Mouse (Mus musculus): ENCODE measurements around the gene Man1a2. TPM values are rescaled to one million over a fixed set of nuclear protein-coding genes. Genes with fewer than 3 reads are reported as not detected.

The Man1a2 gene
- polyA plus RNA-seq, 1 experiment from 2014 or later, result 75.5 TPM

DNA sequence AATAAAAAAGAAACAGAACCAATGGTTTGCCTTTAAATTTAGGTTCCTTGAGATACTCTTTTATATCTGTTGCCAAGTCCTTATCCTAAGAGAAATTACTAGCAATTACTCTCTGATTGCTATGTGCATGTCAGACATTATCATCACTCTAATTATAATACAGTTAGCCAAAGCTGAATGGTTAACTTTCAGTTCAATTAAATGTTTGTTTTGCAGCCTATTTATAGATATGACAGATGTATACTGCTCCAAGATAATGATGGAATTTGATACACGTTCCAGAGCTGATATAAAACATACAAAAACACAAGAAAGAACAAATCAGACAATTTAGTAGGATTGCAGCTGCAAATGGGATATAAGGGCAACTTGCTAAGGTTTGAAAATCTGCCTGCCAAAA, 74.4 kb downstream of the Man1a2 start:
- Histone ChIP-seq H3K27ac (replicated peaks) (no peak overlapping the region), H3K9me3 (replicated peaks) (no peaks in the 10 kb centered on the region), H3K4me1 (no peaks in the 10 kb centered on the region), H3K36me3 (no peaks in the 10 kb centered on the region), H3K4me3 (replicated peaks) (no peak overlapping the region), H3K9ac (no peak overlapping the region), H3K4me2 (replicated peaks) (no peak overlapping the region), H3K27me3 (no peaks in the 10 kb centered on the region)
- ATAC-seq (ENCODE audit: insufficient number of reproducible peaks, low FRiP score, low TSS enrichment, low read depth), result no peak
- 57% methylated on average over 1 of the region's 1 CpGs for WGBS

DNA sequence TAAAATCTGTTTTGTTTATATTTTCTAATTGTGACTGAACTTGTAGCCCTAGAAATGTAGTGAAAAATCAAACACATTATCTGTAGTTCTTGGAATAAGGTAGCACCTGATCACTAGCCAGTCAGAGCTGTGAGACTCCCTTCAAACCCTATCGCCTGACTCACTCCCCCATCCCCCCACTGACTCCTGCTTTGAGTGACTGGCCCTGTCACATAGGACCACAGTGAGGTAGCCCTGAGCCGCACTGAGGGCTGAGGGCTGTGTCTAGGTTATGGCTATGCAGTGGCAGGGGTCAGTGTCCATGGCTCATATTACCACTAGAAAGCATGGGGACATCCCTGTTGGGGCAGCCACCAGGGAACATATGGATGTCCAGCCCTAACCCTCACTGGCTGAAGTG, 80.8 kb downstream of the Man1a2 start:
- ATAC-seq (ENCODE audit: insufficient number of reproducible peaks, low FRiP score, low TSS enrichment, low read depth), result no peak
- Histone ChIP-seq H3K27ac (replicated peaks) (no peak overlapping the region), H3K4me3 (replicated peaks) (no peak overlapping the region), H3K36me3 (0 out of 2 replicates have a peak, but pooled peaks cover 4% of the 10 kb centered on the region), H3K9me3 (replicated peaks) (no peaks in the 10 kb centered on the region), H3K4me2 (replicated peaks) (no peak overlapping the region), H3K4me1 (no peaks in the 10 kb centered on the region), H3K27me3 (no peaks in the 10 kb centered on the region), H3K9ac (no peak overlapping the region)
- WGBS, result 88% methylated on average over 2 of the region's 2 CpGs

DNA sequence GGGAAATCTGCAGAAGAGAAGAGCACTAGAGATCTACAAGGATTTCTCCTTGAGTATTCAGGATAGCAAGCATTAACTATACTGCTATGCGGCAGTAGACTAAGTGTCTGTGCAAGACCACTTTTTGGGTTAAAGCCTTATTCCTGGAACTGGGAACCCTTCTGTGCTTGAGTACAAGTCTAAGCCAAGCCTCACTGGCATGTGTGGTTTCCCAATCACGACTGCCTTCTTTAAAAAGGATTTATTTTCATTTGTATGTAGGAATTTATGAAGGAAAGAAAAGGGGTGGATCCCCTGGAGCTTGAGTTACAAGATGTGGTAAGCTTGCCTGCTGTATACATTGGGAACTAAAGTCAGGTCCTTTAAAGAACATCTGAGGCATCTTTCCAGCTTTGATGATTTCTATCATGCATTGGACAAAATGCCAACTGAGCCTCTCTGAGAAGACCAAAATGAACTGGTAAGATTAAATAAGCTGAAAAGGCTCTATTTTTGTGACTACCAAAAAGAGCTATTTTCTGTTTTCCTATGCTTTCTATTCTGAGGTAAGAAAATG, 86.0 kb downstream of the Man1a2 start:
- Histone ChIP-seq H3K4me1 (no peaks in the 10 kb centered on the region), H3K9ac (no peak overlapping the region), H3K27ac (replicated peaks) (no peak overlapping the region), H3K4me3 (replicated peaks) (no peak overlapping the region), H3K4me2 (replicated peaks) (no peak overlapping the region), H3K36me3 (0 out of 2 replicates have a peak, but pooled peaks cover 4% of the 10 kb centered on the region), H3K27me3 (no peaks in the 10 kb centered on the region), H3K9me3 (replicated peaks) (no peaks in the 10 kb centered on the region)
- WGBS, result 55% methylated on average over 2 of the region's 2 CpGs
- ATAC-seq (ENCODE audit: insufficient number of reproducible peaks, low FRiP score, low TSS enrichment, low read depth), result no peak

DNA sequence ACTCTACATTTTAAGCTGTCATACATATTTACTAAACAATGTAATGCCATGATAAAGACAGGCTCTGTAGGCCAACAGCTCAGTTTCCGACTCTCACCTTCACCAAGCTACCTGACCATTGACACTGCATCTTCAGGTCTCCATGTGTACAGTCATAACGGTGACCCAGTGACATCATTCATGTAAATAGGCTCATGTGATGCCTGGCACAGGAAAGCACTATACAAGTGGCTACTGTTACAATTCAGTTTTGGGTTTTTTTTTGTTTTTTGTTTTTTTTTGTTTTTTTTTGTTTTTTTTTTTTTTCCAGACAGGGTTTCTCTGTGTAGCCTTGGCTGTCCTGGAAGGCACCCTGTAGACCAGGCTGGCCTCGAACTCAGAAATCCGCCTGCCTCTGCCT, 94.2 kb downstream of the Man1a2 start:
- no peak overlapping the region for H3K4me2 ChIP-seq (replicated peaks)
- H3K9me3 ChIP-seq (replicated peaks), result no peaks in the 10 kb centered on the region
- H3K4me1 ChIP-seq, result no peaks in the 10 kb centered on the region
- H3K4me3 ChIP-seq (replicated peaks), result no peak overlapping the region
- no peak overlapping the region for H3K9ac ChIP-seq
- peaks cover 4% of the 10 kb centered on the region; the same call in 1 of the 2 replicates for H3K36me3 ChIP-seq
- H3K27ac ChIP-seq (replicated peaks), result no peak overlapping the region
- ATAC-seq (ENCODE audit: insufficient number of reproducible peaks, low FRiP score, low TSS enrichment, low read depth), result no peak
- no peaks in the 10 kb centered on the region for H3K27me3 ChIP-seq
- WGBS, result 94% methylated on average over 4 of the region's 4 CpGs

DNA sequence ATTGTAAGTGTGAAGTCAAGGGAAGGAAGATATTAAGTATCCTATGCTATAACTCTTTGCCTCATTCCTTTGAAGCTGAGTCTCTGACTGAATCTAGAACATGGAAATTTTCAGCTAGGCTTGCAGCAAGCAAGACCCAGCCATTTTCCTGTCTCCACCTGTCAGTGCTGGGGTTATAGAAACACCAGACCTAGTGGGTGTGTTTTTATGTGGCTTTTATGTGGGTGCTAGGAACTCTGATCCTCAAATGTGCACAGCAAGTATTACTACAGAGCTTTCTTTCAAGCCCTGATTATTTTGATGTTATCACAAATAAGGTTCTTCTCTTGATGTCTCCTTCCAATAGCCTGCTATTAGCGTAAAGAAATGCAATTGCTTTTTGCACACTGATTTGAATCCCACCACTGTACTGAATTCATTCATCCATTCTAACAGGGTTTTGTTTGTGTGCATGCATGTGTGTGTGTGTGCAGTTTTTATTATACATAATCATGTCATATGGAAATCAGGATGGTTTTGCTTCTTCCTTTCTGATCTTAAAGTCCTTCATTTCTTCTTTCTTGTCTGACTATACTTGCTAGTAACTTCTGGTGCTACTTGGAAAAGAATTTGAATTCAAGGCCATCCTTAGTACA, 102.5 kb downstream of the Man1a2 start:
- Histone ChIP-seq H3K4me3 (replicated peaks) (no peak overlapping the region), H3K9ac (no peak overlapping the region), H3K27ac (replicated peaks) (no peak overlapping the region), H3K27me3 (no peaks in the 10 kb centered on the region), H3K4me2 (replicated peaks) (no peak overlapping the region), H3K9me3 (replicated peaks) (no peaks in the 10 kb centered on the region), H3K36me3 (peaks cover 3% of the 10 kb centered on the region; the same call in 1 of the 2 replicates), H3K4me1 (no peaks in the 10 kb centered on the region)
- 82% methylated on average over 1 of the region's 1 CpGs for WGBS
- no peak for ATAC-seq (ENCODE audit: insufficient number of reproducible peaks, low FRiP score, low TSS enrichment, low read depth)

DNA sequence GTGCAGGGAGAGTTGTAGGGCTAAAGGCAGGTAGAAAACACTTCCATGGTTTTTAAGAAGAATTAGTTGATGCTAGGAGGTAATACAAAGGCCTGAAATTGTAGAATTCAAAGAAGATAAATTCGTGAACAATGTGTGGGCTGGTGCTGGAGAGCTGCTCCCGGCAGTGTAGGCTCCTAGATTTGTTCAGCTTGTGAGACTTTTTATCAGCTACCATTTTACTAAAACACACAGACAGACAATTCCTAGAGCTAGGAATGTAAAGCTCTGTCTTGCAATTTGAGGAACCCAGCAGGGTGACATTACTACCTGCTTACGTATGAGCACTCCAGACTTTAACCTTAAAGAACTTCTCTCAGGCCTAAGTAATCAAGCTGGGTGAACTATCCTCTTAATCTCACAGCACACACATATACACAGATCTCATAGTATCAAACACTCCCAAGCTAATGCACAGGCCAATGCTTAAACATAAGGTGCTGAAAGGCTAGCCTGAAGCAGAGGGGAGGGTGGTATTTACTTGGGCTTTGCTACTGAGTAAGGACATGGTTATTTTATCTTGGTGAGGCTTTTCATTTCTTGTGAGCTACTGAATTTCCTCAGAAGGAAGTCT, 112.6 kb downstream of the Man1a2 start:
- no peak overlapping the region for H3K4me3 ChIP-seq (replicated peaks)
- WGBS, result 84% methylated on average over 3 of the region's 3 CpGs
- no peak overlapping the region for H3K9ac ChIP-seq
- H3K27ac ChIP-seq (replicated peaks), result no peak overlapping the region
- no peak for ATAC-seq (ENCODE audit: insufficient number of reproducible peaks, low FRiP score, low TSS enrichment, low read depth)
- no peaks in the 10 kb centered on the region for H3K27me3 ChIP-seq
- no peaks in the 10 kb centered on the region; the same call in none of the 2 replicates for H3K36me3 ChIP-seq
- H3K4me1 ChIP-seq, result no peaks in the 10 kb centered on the region
- no peak overlapping the region for H3K4me2 ChIP-seq (replicated peaks)
- H3K9me3 ChIP-seq (replicated peaks), result no peaks in the 10 kb centered on the region

DNA sequence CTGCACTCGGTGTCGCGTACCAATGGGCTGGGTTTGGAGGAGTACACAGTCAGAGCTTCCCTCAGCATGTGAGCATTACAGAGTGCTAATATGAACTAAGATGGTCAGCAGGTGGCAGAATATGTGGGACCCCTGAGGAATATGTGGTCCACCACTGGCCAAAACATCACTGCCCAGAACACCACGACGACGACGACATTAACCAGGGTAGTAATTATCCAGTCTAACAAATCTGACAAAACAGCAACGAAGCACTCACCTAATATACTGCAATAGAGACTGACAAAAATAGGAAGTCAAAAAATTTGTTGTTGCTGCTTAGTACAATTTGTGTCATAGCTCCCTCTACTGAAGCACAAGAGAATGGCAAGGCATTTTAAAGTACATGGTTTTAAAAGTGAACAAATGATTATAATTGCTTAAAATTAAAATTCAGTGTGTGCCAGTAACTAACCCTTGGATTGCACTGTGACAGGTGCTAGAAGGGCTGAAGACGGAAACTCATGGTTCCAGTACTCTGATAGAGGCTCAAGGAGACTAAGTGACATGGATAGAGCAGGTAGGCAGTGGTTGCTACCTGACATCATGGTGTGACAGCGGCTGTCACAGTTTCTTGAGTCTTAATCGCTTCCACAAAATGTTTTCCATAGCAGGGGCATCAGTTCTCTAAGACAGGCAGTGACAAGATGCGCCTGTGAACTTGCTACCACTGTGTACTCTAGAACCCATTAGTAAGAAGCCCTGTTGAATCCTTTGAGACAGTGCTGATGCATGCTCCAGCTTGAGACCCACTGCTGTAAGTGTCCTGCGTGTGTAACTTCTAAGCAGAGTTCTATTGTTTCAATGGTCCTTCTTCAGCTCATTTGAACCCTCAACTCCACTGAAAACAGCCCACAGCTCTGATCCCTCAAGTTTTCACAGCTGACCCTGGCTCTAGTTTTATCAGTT, 116.6 kb downstream of the Man1a2 start:
- Histone ChIP-seq H3K36me3 (peaks cover 5% of the 10 kb centered on the region; the same call in 1 of the 2 replicates), H3K4me3 (replicated peaks) (no peak overlapping the region), H3K4me2 (replicated peaks) (no peak overlapping the region), H3K4me1 (no peaks in the 10 kb centered on the region), H3K27ac (replicated peaks) (no peak overlapping the region), H3K27me3 (no peaks in the 10 kb centered on the region), H3K9ac (no peak overlapping the region), H3K9me3 (replicated peaks) (no peaks in the 10 kb centered on the region)
- WGBS, result 82% methylated on average over 13 of the region's 13 CpGs
- no peak for ATAC-seq (ENCODE audit: insufficient number of reproducible peaks, low FRiP score, low TSS enrichment, low read depth)

DNA sequence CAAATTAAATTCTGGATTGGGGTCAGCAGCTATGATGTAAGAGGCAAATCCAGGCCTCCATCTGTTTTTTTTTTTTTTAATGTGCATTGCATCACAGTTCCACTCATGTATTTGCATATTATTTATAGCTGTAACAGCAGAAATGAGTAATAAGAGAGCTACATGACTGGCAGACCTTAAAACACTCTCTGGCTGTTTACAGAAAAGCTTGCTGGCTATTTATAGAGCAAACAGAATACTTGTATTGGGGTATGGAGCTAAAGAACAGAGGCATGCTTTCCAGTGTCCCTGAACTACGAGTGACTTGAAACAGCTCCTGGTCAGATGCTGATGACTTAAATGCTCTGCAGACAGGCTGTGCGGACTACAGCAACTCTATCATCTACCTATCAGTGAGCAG, 121.7 kb downstream of the Man1a2 start:
- no peaks in the 10 kb centered on the region for H3K27me3 ChIP-seq
- H3K36me3 ChIP-seq, result 0 out of 2 replicates have a peak, but pooled peaks cover 5% of the 10 kb centered on the region
- no peak overlapping the region for H3K27ac ChIP-seq (replicated peaks)
- no peak overlapping the region for H3K4me3 ChIP-seq (replicated peaks)
- no peak overlapping the region for H3K9ac ChIP-seq
- H3K9me3 ChIP-seq (replicated peaks), result no peaks in the 10 kb centered on the region
- ATAC-seq (ENCODE audit: insufficient number of reproducible peaks, low FRiP score, low TSS enrichment, low read depth), result no peak
- H3K4me1 ChIP-seq, result no peaks in the 10 kb centered on the region
- H3K4me2 ChIP-seq (replicated peaks), result no peak overlapping the region
- 61% methylated on average over 2 of the region's 2 CpGs for WGBS

DNA sequence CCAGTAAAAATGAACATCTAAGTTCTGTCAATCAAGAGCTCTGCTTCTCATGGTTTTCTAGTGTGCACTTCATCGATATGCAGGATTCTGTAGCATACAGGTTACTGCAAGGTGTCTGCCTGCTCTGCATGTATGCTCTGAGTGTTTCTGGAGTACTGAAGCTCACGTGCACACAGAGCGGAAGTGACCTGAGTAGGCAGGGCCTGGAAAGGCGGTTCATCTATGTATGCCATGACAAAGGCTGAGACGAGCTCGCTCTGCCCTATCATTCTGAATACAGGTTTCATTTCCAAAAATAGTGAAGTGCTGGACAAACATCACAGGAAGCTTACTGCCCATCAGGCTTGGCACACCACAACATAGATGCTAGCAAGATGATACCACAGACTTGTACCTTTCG, 122.8 kb downstream of the Man1a2 start:
- 91% methylated on average over 7 of the region's 7 CpGs for WGBS
- Histone ChIP-seq H3K9me3 (replicated peaks) (no peaks in the 10 kb centered on the region), H3K4me1 (no peaks in the 10 kb centered on the region)

DNA sequence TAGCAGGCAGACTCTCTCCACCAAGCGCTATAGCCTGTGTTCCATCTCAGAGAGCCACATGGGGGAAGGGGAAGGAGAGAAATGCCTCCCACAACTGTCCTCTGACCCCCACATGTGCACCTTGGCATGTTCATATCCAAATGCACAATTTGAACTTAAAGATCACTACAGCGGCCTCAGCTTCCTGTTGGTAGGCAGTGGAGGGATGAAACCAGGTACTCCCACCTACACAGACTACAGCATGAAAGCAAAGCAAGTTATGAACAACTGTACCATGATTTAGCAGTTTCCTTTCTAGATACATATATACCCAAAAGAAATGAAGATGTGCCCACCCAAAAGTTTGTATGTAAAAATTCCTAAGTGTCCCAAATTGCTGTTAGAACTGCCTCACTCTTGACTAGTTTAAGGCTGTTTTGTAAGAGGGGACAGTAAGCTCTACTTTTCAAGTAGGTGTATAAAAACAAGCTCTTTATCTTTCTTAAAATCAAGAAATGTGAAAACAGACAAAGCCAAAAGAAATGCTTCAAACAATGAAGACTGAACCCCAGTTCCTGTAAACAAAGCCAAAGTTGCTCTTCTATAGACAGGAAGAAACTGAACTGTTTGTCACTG, 123.6 kb downstream of the Man1a2 start:
- no peak overlapping the region for H3K27ac ChIP-seq (replicated peaks)

More for the DNA sequence above, 122.8 kb downstream of the Man1a2 start:
- Histone ChIP-seq H3K36me3 (0 out of 2 replicates have a peak, but pooled peaks cover 5% of the 10 kb centered on the region), H3K27me3 (no peaks in the 10 kb centered on the region), H3K9ac (no peak overlapping the region), H3K4me3 (replicated peaks) (no peak overlapping the region), H3K4me2 (replicated peaks) (no peak overlapping the region), H3K27ac (replicated peaks) (no peak overlapping the region)
- ATAC-seq (ENCODE audit: insufficient number of reproducible peaks, low FRiP score, low TSS enrichment, low read depth), result no peak

More for the DNA sequence above, 123.6 kb downstream of the Man1a2 start:
- 93% methylated on average over 2 of the region's 2 CpGs for WGBS
- Histone ChIP-seq H3K9ac (no peak overlapping the region), H3K4me2 (replicated peaks) (no peak overlapping the region), H3K4me3 (replicated peaks) (no peak overlapping the region), H3K27me3 (no peaks in the 10 kb centered on the region), H3K36me3 (0 out of 2 replicates have a peak, but pooled peaks cover 4% of the 10 kb centered on the region), H3K9me3 (replicated peaks) (no peaks in the 10 kb centered on the region), H3K4me1 (no peaks in the 10 kb centered on the region)
- no peak for ATAC-seq (ENCODE audit: insufficient number of reproducible peaks, low FRiP score, low TSS enrichment, low read depth)
